Mouse (Mus musculus) heart, postnatal 10 days (tissue): ENCODE data around the gene Pcyt2. TPM values are rescaled to one million over a fixed set of nuclear protein-coding genes. Genes with fewer than 3 reads are reported as not detected.
A peak's percentile ranks its signal among the peaks of the same experiment; 100 is the strongest.
"Not testable (repeated sequence)": the region's sequence is repeated elsewhere in the genome, so short reads cannot be mapped to it uniquely, and the experiment has no call there.

ENCODE experiments used
- DNase-seq, 2 experiments: peaks; one replicate each; pipeline ENCODE4 v3.0.0; 2021
- intact Hi-C: fragments of 180-260 bp; cut with DNase I; formaldehyde crosslinking; loops from one replicate; pipeline ENCODE4 v1.15.1; 2025
- total RNA-seq, 2 experiments: library from RNA; stranded (reverse); gene quantifications; 2 replicates each; pipeline ENCODE4 v1.2.3; 2021

Gene Pcyt2
- total RNA-seq, 2 experiments from 2014 or later = 39.7 to 45.8 TPM

DNA sequence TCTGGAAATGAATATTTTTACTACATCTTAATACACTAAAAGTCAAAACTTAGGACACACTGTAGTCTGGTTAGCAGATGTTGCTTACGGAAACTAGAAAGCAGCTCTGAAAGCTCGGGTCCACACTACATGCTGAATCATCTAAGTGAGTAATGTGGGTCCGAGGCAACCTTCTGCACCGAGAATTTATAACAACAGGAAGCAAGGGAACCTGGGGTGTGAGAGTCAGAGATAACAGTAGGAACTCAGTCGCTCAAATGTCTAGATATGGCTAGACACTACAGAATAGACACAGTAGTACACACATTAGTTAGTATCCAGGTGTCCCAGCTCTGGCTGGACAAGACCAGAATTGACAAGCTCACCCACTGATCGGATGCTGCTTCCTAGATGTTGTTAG lies 29.2 kb downstream of the Pcyt2 start:
- intact Hi-C loops = no loop called here
- DNase-seq = no peak

DNA sequence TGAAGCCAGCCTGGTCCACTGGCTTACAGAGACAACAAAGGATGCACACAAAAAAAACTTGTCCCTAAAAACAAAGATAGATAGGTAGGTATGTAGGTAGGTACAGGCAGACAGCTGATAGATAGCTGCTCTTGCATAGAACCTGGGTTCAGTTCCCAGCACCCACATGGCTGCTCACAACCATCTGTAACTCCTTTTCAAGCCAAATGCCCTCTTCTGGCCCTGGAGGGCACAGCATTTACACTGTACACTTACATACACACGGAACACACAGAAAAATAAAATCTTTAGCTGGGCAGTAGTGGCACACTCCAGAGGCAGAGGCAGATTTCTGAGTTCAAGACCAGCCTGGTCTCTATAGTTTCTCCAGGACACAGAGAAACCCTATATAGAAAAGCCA lies 33.8 kb downstream of the Pcyt2 start:
- DNase-seq = no peak
- intact Hi-C loops = loop anchor here (2.0 kb wide), 1 partner anchor 15 kb away; the partner anchor contains the start of genes Alyref and Anapc11

DNA sequence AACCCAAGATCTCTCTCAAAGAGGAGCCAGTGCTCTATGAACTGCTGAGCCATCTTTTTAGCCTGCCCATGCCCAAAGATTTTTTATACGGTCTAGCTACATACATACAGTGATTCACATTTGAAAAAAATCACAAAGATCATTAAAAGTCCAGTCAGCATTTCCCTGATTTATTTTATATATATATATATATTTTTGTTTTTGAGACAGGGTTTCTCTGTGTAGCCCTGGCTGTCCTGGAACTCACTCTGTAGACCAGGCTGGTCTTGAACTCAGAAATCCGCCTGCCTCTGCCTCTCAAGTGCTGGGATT lies 34.8 kb downstream of the Pcyt2 start:
- intact Hi-C loops = loop anchor here (2.0 kb wide), 1 partner anchor 16 kb away; the partner anchor contains the start of genes Alyref and Anapc11
- not testable (repeated sequence) for DNase-seq

DNA sequence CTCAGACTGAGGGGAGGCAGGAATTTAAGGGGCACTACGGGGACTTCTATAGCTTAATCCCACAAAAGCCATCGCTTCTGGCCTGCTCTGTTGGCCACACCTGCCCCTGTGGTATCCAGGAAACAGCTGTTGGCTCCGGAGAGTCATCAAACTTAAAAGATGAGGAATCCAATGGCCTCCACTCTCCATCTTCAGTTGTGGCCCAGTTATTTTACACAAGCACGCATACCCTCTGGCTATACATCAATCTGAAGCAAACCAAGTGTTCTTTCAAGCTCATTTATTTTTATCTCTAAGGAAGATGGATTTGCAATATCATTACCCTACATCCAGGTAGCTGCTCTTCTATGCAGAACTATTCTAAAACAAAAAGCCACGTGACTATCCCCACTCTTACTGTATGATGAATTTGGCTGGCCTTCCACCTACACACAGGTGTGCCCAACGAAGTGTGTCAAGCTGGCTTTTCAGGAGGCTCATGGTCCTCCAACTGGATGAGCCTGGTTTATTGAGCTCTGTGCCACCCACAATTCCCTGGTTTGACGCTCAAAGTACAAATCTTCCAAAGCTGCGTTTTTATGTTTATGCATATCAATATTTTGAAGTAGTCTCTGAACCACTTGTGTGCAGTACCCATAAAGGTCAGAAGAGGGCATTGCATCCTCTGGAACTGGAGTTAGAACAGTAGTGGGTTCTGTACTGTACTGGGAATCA lies 35.3 kb downstream of the Pcyt2 start:
- peak; percentile 38 to 58 for DNase-seq
- intact Hi-C loops = loop anchor here (2.0 kb wide), 1 partner anchor 16 kb away; the partner anchor contains the start of genes Alyref and Anapc11

DNA sequence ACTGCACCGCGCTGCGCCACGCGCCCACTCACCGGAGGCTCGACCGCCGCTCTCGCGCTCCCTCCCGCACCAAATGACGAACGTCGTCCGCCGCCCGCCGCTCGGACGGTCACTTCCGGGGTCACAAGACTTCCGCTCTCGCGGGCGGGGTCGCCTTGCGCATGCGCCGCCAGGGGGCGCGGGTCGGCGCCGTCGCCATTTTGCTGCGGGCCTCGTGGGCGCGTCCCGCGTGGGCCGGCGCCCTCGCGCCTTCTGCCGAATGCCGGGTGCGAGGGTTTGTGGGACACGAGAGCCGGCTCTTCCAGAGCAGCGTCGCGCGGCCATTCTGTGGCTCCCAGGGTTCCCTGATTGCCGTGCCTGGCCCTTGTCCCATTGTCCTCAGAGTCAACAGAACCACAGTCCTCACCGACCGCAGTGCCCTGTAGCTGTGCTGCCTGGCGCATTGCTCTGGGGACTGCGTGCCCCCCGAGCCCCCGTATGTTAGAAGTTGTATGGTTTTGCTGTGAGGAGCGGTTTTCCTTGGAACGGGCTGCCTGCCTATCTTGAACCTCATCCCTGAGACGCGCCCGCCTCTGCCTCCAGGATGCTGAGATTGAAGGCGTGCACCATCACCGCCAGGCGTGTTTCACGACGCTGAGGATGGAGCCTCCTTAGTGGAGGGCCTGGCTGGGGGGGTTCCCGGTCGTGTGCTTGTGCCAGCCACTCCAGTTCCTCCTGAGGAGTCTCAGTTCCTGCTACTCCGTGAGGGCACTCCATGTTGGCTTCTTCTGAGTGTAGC lies 36.1 kb downstream of the Pcyt2 start, which contains the start of gene Arhgdia:
Gene Arhgdia (minus strand): TSS at position 135 of the 778 bp plus-strand sequence.
- peak; percentile 93 for DNase-seq
- intact Hi-C loops = loop anchor here (2.0 kb wide), 2 partner anchors 17 to 31 kb away; partner anchors contain the start of genes Alyref and Anapc11

DNA sequence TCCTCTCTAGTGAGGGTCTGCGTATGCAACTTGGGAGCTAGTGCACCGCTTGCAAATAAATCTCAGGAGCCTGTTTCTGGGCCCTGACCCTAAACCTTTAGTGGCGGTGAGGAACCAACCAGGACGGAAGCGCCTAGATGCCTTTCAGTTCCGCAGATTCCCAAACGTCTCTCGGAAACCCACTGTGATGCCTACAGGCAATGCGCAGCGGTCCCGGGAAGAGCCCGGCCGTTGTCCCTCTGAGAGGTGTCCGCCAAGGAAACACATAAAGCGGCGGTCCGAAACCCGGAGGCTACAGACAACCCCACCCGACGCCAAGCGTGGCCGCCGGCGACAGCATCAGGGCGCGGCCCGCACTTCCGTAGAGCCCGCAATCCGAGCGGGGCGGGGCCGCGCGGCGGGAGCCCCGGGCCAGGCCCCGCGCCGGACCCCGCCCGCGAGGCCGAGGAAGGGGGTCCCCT lies 36.8 kb downstream of the Pcyt2 start:
- DNase-seq = peak; percentile 52 to 61
- intact Hi-C loops = loop anchor here (2.0 kb wide), 1 partner anchor 32 kb away; no protein-coding TSS in a partner anchor

DNA sequence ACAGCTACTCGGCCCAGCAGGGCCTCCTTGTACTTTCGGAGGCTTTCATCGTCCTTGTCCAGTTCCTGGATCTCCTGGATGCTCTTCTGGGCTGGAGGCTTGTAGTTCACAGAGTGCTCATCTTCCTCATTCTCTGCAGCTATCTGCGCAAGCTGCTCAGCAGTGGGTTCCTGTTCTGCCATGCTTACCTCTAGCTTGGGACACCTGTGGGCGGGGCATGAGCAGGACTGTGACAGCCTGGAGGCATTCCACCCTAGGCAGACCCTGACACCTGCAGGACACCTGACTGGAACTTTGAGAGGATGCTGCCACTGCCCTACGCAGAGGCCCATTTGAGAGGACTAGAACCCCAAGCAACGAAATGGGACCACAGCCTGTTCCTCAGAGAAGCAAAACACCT lies 37.5 kb downstream of the Pcyt2 start:
- intact Hi-C loops = loop anchor here (2.0 kb wide), 1 partner anchor 33 kb away; no protein-coding TSS in a partner anchor

DNA sequence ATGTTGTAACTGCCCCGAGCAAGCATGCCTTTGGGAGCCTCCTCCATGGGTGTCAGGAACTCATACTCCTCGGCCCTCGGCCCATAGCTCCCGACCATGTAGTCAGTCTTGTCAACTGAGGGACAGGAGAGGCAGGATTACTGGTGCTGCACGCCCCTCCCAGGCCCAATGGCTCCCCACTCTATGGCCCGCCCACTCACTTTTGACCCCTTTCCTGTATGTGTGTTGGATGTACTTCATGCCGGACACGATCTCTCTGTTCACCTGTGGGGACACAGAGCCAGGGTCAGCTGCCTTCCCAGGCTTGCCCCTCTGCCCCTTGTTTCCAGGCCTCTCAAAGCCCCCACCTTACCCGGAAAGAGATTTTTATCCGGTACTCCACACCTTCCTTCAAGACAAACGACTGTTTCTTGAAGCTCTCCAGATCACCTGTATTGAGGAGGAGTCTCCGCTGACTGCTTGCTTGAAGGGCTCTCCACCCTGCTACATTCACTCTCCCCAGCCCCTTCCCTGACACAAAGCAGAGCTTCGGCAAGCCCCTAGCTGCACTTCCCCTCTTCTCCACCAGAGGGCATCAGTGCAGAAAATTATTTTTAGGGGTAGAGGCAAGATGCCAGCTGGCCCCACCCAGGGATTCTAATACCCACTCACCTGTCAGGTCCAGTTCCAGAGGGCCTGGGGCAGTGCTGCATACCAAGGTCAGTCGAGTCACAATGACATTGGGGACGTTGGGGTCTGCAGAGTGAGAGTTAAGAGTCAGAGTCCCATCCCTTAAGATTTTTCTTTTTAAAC lies 38.2 kb downstream of the Pcyt2 start:
- intact Hi-C loops = loop anchor here (2.0 kb wide), 2 partner anchors 33 to 63 kb away; no protein-coding TSS in a partner anchor
- DNase-seq = peak; percentile 75 to 86

More for the DNA sequence above, 37.5 kb downstream of the Pcyt2 start:
- no peak for DNase-seq

DNA sequence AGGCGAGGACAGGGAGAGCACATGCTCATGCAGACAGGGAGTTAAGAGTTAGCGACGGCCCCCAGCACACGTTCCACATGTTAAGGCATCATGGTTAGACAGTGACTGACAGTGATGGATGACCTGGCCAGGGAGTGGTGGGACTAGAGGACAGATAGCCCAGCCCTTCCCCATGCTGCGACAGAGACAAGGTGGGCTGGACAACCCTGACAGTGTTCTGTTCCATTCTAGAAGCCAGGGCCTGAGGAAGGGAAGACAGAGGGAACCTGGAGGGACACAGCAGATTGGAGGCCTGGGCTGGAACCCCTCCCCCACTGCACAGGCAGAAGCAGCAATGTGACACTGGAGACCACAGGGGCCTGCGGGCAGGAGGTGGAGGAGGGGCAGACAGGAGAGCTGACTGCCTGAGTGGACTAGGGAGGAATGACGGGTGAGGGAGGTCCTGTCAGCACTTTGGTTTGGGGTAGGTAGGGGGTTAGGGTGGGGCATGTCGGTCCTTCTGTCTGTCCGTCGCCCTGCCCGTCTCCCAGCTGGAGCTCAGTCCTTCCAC lies 39.0 kb downstream of the Pcyt2 start:
- DNase-seq = no peak
- intact Hi-C loops = loop anchor here (2.0 kb wide), 1 partner anchor 62 kb away; no protein-coding TSS in a partner anchor

DNA sequence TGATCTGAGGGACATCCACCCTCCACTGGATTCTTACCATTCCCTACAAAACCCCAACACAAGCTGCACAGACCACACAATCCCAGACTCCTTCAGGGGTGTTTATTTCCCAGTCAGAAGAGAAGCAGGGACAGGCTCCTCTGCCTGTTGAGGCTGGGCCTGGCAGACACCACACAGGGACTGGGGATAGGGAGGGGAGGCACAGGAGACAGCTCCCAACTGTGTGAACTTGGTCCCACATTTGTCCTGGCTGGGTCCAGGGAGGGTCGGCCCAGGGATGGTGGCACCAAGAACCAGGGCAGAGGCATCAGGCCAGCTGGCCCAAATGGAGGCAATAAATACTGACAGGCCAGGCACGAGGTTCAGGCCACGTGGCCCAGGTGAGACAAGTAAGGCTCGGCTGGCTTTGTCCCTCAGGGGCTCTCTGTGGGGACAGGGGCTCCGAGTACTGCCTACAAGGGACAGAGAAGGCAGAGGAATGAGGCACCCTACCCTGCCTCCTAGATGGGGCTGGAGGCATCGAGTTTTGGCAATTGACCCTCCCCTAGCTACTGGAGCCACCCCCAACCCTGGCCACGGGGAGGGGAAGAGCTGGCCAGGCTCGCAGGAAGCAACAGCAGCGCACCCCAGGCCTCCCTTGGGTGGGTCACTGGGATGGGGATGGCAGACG lies 39.6 kb downstream of the Pcyt2 start:
- intact Hi-C loops = loop anchor here (2.0 kb wide), 1 partner anchor 61 kb away; no protein-coding TSS in a partner anchor
- no peak for DNase-seq

DNA sequence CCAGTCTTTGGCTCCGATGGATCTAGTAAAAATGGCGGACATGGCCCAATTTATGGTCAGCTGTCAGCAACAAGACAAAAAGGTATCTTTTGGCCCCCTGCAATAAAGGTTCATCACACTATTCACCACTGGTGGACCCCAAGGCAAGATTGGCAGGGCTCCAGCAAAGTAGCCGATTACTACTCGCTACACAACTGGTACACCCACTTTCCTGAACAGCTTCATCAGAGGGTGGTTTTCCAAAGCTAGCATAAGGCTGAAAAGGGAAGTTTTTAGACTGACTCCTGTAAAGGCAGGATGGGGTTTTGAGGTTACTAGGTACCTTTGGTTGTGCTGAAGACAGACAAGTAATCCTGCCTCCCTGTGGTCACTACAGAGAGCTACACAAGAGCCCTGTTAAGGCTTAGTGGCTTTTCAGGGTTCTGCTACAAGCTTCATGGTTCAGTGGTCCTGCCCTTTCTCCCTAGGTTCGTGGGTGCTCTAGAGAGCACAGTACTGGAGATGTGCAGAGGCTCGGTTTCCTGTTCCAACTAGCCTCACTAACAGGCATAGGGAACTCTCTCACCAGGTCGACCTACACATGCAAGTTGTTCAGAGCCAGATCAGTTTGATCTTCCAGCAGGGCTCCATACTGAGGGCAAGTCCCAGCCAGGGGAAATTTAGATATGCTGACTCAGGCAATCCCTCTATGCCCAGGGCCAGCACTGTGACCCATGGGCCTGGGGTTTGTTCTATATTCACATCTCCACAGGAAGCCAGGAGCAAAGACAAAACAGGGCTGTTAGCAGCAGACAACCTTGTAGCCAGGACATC lies 40.3 kb downstream of the Pcyt2 start:
- DNase-seq = peak in 1 of 2 experiments; percentile 45
- intact Hi-C loops = loop anchor here (2.0 kb wide), 1 partner anchor 61 kb away; no protein-coding TSS in a partner anchor

DNA sequence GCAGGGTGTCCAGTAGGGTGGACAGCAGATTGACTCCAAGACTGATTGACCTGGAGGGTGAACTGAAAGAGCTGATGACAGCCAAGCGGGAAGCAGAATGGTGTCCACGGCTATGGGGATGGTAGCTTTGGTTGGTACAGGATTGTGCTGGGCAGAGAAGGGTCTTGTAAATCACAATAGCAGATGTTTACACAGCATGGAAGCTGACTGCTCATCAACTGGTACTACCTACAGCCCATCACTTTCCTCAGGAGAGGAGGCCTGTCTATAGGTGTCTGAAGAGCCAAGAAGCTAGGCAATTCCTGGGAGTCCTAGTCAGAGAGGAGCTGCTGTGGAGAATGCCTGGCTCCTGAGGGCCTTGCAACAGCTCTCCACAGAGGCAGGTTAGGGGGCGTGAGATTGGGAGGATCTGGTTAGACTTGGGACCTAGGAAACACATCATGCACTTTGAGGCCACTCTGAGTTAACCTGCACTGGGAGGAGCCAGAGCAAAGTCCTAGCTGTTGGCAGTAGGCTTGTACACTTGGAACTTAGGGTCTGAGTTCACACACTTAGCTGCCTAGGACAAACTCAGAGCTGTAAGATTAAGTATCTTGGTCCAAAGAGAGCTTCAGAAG lies 41.3 kb downstream of the Pcyt2 start:
- intact Hi-C loops = no loop called here
- DNase-seq = no peak

DNA sequence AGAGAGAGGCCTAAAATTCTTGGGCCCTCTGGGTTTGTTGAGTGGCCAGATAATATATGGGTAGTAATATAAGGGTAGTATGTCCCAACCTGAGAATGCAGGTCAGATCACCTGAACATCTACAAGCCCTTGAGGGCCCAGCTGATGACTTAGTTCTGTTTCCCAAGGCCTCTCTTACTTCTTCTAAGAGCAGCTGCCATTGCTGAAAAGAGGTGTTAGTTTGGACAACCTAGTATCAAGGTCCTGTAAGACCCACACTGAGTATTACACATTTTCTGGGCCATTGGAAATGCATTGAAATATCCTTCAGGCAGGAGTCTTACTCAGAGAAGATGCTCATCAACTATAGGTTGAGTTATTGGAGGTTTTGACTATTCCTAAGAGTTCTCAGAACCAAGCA lies 41.8 kb downstream of the Pcyt2 start:
- intact Hi-C loops = no loop called here
- no peak for DNase-seq

DNA sequence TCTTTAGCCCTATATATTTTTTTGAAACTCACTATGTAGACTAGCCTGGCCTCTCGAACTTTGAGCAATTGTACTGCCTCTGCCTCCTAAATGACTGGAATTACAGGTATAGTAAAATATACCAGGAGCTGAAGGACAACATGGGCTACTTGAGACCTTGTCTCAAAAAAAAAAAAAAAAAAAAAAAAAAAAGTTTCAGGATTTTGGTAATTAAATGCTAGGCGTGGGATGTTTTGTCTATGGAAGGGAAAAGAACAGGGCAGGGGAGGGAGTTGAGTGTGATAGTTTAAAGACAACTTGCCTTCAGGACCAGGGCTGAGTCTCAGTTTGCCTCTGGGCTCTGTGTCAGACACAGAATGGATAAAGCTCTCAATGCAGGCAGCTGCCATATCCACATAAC lies 42.7 kb downstream of the Pcyt2 start:
- intact Hi-C loops = no loop called here
- no peak for DNase-seq

DNA sequence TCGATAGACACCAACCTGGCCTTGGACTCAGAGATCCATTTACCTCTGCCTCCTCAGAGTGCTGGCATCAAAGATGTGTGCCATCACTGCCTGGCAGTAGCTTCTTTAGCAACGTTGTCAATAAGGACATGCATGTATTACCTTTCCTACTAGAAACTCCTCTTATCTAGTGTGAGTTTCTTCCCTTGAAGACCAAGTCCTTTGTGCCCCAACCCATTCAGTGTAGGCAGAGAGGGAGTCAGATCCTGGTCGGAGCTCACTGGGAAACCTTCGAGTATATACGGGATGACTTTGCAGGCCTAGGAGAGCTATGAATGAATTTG lies 43.5 kb downstream of the Pcyt2 start:
- intact Hi-C loops = no loop called here
- no peak for DNase-seq

DNA sequence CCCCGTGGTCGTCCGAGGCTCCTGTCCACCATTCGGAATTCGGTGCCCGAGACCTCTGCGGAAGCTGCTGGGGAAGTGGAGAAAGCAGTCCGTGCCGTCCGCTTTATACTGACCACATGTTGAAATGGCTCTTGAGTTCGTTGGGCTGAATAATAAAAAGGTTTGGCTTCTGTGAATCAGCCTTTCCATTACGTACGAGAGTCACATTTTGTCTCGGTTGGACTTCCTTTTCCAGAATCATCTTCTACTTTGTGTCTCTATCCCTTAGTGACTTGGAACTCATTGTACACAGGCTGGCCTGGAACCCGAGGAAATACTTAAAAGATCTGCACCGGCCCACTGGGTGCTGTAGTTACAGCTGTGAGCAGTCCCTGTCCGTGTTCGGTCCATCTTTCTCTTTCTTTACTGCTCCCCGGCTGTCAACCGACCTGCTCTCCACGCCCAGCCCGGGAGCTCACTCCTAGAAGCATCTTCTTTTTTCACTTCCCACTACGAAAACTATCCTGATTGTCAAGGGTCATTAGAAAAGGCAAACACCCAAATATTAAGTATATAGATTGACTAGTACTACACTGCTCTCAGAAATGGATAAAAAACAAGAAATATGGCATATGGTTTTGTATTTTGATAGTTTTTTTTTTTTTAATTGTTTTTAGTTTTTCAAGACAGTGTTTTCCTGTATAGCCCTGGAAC lies 44.0 kb downstream of the Pcyt2 start:
- intact Hi-C loops = loop anchor here (2.0 kb wide), 1 partner anchor 55 kb away; no protein-coding TSS in a partner anchor

DNA sequence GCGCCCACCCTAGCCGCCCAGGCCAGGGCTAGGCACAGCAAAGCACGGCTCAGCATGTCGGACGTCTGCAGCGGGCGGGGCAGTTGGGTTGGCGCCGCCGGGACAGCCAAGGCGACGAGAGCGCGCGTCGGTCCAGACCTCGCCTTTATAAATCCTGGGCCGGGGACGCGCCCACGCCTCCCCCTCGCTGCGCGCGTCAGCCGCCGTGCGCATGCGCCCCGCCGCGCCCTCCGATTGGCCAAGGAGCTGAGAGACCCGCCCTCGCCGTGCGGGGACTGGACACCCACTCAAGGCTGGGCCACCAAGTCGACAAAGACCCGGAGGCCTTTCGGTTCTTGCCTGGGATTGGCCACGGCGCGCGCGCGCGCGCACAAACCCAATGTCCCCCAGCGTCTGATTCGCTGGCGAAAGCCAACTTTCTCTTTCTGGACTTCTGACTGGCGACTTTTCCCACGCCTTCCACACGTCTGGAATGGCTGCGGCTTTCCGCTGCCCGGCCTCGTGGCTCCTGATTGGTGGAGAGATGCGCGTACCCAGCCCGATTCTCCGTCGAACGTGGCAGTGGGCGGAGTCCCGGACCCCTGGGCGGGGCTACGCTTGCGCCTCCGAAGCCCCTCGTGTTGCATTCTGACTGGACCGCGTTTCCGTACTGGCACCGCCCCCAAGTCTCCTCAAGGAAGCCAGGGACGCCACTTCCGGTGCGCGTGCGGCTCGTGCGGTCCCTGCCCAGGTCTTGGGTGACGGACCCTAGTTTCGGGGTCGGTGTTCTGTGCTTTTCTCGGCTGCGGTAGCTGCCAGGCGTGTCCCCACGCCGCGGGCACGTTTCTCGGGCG lies 44.8 kb downstream of the Pcyt2 start, which contains the start of gene P4hb:
Gene P4hb (minus strand): TSS at position 502 of the 833 bp plus-strand sequence.
- intact Hi-C loops = loop anchor here (2.0 kb wide), 1 partner anchor 54 kb away; no protein-coding TSS in a partner anchor
- peak; percentile 100 for DNase-seq

More for the DNA sequence above, 44.0 kb downstream of the Pcyt2 start:
- DNase-seq = no peak
